Mouse (Mus musculus) lung, postnatal 10 days (tissue): Measurements from ENCODE around the gene Slc46a2.

Experiments
- DNase-seq: peaks from one replicate; pipeline ENCODE4 v3.0.0; 2021

The Slc46a2 gene

GRCm38 (mm10) chr4:59890086-59890600, 24.7 kb downstream of the Slc46a2 start:
- no peak for DNase-seq

- DNase-seq: no peak
Observed at GRCm38 (mm10) chr4:59888014-59888413, 26.8 kb downstream of the Slc46a2 start.

- no peak for DNase-seq
Observed at GRCm38 (mm10) chr4:59887011-59887410, 27.8 kb downstream of the Slc46a2 start.

- DNase-seq: no peak
Observed at GRCm38 (mm10) chr4:59886281-59886680, 28.6 kb downstream of the Slc46a2 start.

GRCm38 (mm10) chr4:59884136-59884696, 30.6 kb downstream of the Slc46a2 start:
- no peak for DNase-seq

- no peak for DNase-seq
Observed at GRCm38 (mm10) chr4:59881210-59881609, 33.6 kb downstream of the Slc46a2 start.

GRCm38 (mm10) chr4:59880725-59881124, 34.1 kb downstream of the Slc46a2 start:
- DNase-seq: no peak

- DNase-seq: no peak
Observed at GRCm38 (mm10) chr4:59879444-59879843, 35.4 kb downstream of the Slc46a2 start.

- DNase-seq: no peak
Observed at GRCm38 (mm10) chr4:59878595-59878994, 36.3 kb downstream of the Slc46a2 start.

GRCm38 (mm10) chr4:59877025-59877424, 37.8 kb downstream of the Slc46a2 start:
- no peak for DNase-seq

- no peak for DNase-seq
Observed at GRCm38 (mm10) chr4:59876570-59876969, 38.3 kb downstream of the Slc46a2 start.

GRCm38 (mm10) chr4:59873830-59874229, 41.0 kb downstream of the Slc46a2 start:
- no peak for DNase-seq

GRCm38 (mm10) chr4:59873240-59873639, 41.6 kb downstream of the Slc46a2 start:
- no peak for DNase-seq

GRCm38 (mm10) chr4:59870859-59871591, 43.8 kb downstream of the Slc46a2 start:
- peak; percentile 87 for DNase-seq

GRCm38 (mm10) chr4:59870433-59870832, 44.4 kb downstream of the Slc46a2 start:
- DNase-seq: no peak

- DNase-seq: peak; percentile 70
Observed at GRCm38 (mm10) chr4:59869488-59870057, 45.3 kb downstream of the Slc46a2 start.

- DNase-seq: no peak
Observed at GRCm38 (mm10) chr4:59868086-59868485, 46.8 kb downstream of the Slc46a2 start.

- DNase-seq: peak; percentile 49
Observed at GRCm38 (mm10) chr4:59863869-59864268, 51.0 kb downstream of the Slc46a2 start.

GRCm38 (mm10) chr4:59862335-59862734, 52.5 kb downstream of the Slc46a2 start:
- no peak for DNase-seq

- no peak for DNase-seq
Observed at GRCm38 (mm10) chr4:59861871-59862270, 53.0 kb downstream of the Slc46a2 start.

GRCm38 (mm10) chr4:59860431-59860830, 54.4 kb downstream of the Slc46a2 start:
- DNase-seq: no peak

- DNase-seq: peak; percentile 24
Observed at GRCm38 (mm10) chr4:59859693-59860425, 55.0 kb downstream of the Slc46a2 start.
